Mouse (Mus musculus): ENCODE results near the gene Elovl6. TPM values are rescaled to one million over a fixed set of nuclear protein-coding genes. Genes with fewer than 3 reads are reported as not detected.

Elovl6 gene
- polyA plus RNA-seq, 1 experiment from 2014 or later = 4.1 TPM

- TF ChIP-seq EP300 (IDR thresholded peaks at IDR 0.05) (no peak), CTCF (IDR thresholded peaks at IDR 0.05) (no peak)
- Histone ChIP-seq H3K27ac (ENCODE audit: low read length) (no peak overlapping the region), H3K4me2 (replicated peaks; ENCODE audit: low read depth, low read length) (no peak overlapping the region), H3K9ac (replicated peaks; ENCODE audit: low read depth) (no peak overlapping the region), H3K36me3 (ENCODE audit: insufficient read depth, low read length) (no peaks in the 10 kb centered on the region), H3K4me1 (ENCODE audit: insufficient read depth, low read depth, low read length) (no peaks in the 10 kb centered on the region), H3K9me3 (ENCODE audit: low read length) (no peaks in the 10 kb centered on the region), H3K4me3 (ENCODE audit: low read depth, low read length) (no peak overlapping the region), H3K27me3 (replicated peaks; ENCODE audit: insufficient read depth, low read length) (peaks cover 6% of the 10 kb centered on the region; the same call in 1 of the 2 replicates)
- DNase-seq (ENCODE audit: low spot score) = peak; percentile 56
- 73% methylated on average over 25 of the region's 25 CpGs for WGBS
- ATAC-seq = peak; percentile 28; the same call in 1 of the 2 replicates
These were observed 80.3 kb downstream of the Elovl6 start for GRCm38 (mm10) chr3:129612311-129613097.

GRCm38 (mm10) chr3:129613756-129614155 lies 81.6 kb downstream of the Elovl6 start:
- no peaks in the 10 kb centered on the region for H3K9me3 ChIP-seq (ENCODE audit: low read length)
- TF ChIP-seq CTCF (IDR thresholded peaks at IDR 0.05) = no peak
- TF ChIP-seq EP300 (IDR thresholded peaks at IDR 0.05) = no peak
- no peak overlapping the region for H3K4me3 ChIP-seq (ENCODE audit: low read depth, low read length)
- ATAC-seq = no peak
- peaks cover 9% of the 10 kb centered on the region; the same call in 1 of the 2 replicates for H3K27me3 ChIP-seq (replicated peaks; ENCODE audit: insufficient read depth, low read length)
- no peaks in the 10 kb centered on the region for H3K4me1 ChIP-seq (ENCODE audit: insufficient read depth, low read depth, low read length)
- WGBS = 87% methylated on average over 7 of the region's 7 CpGs
- H3K27ac ChIP-seq (ENCODE audit: low read length) = no peak overlapping the region
- no peak overlapping the region for H3K9ac ChIP-seq (replicated peaks; ENCODE audit: low read depth)
- H3K36me3 ChIP-seq (ENCODE audit: insufficient read depth, low read length) = no peaks in the 10 kb centered on the region
- H3K4me2 ChIP-seq (replicated peaks; ENCODE audit: low read depth, low read length) = no peak overlapping the region
- no peak for DNase-seq (ENCODE audit: low spot score)

GRCm38 (mm10) chr3:129614216-129614615 lies 82.1 kb downstream of the Elovl6 start:
- no peak for DNase-seq (ENCODE audit: low spot score)
- Histone ChIP-seq H3K9ac (replicated peaks; ENCODE audit: low read depth) (no peak overlapping the region), H3K27ac (ENCODE audit: low read length) (no peak overlapping the region), H3K27me3 (replicated peaks; ENCODE audit: insufficient read depth, low read length) (peaks cover 10% of the 10 kb centered on the region; the same call in 1 of the 2 replicates), H3K4me2 (replicated peaks; ENCODE audit: low read depth, low read length) (no peak overlapping the region), H3K36me3 (ENCODE audit: insufficient read depth, low read length) (no peaks in the 10 kb centered on the region), H3K4me1 (ENCODE audit: insufficient read depth, low read depth, low read length) (no peaks in the 10 kb centered on the region), H3K9me3 (ENCODE audit: low read length) (no peaks in the 10 kb centered on the region), H3K4me3 (ENCODE audit: low read depth, low read length) (no peak overlapping the region)
- TF ChIP-seq CTCF (IDR thresholded peaks at IDR 0.05) (no peak), EP300 (IDR thresholded peaks at IDR 0.05) (no peak)
- ATAC-seq = no peak
- WGBS = 83% methylated on average over 2 of the region's 2 CpGs

- H3K4me1 ChIP-seq (ENCODE audit: insufficient read depth, low read depth, low read length) = no peaks in the 10 kb centered on the region
- 63% methylated on average over 11 of the region's 11 CpGs for WGBS
- no peak for TF ChIP-seq EP300 (IDR thresholded peaks at IDR 0.05)
- no peak for TF ChIP-seq CTCF (IDR thresholded peaks at IDR 0.05)
- ATAC-seq (no peak), DNase-seq (ENCODE audit: low spot score) (no peak)
- H3K4me3 ChIP-seq (ENCODE audit: low read depth, low read length) = no peak overlapping the region
- no peaks in the 10 kb centered on the region for H3K36me3 ChIP-seq (ENCODE audit: insufficient read depth, low read length)
- H3K27ac ChIP-seq (ENCODE audit: low read length) = no peak overlapping the region
- H3K9ac ChIP-seq (replicated peaks; ENCODE audit: low read depth) = no peak overlapping the region
- no peaks in the 10 kb centered on the region for H3K9me3 ChIP-seq (ENCODE audit: low read length)
- H3K4me2 ChIP-seq (replicated peaks; ENCODE audit: low read depth, low read length) = no peak overlapping the region
- H3K27me3 ChIP-seq (replicated peaks; ENCODE audit: insufficient read depth, low read length) = peaks cover 16% of the 10 kb centered on the region; the same call in 1 of the 2 replicates
These were observed 85.3 kb downstream of the Elovl6 start for GRCm38 (mm10) chr3:129617450-129617849.

- no peak for DNase-seq (ENCODE audit: low spot score)
- peaks cover 16% of the 10 kb centered on the region; the same call in 1 of the 2 replicates for H3K27me3 ChIP-seq (replicated peaks; ENCODE audit: insufficient read depth, low read length)
- no peaks in the 10 kb centered on the region for H3K36me3 ChIP-seq (ENCODE audit: insufficient read depth, low read length)
- 57% methylated on average over 16 of the region's 16 CpGs for WGBS
- H3K27ac ChIP-seq (ENCODE audit: low read length) = no peak overlapping the region
- no peaks in the 10 kb centered on the region for H3K4me1 ChIP-seq (ENCODE audit: insufficient read depth, low read depth, low read length)
- no peak overlapping the region for H3K9ac ChIP-seq (replicated peaks; ENCODE audit: low read depth)
- no peak overlapping the region for H3K4me3 ChIP-seq (ENCODE audit: low read depth, low read length)
- TF ChIP-seq EP300 (IDR thresholded peaks at IDR 0.05) (no peak), CTCF (IDR thresholded peaks at IDR 0.05) (no peak)
- ATAC-seq = no peak
- no peak overlapping the region for H3K4me2 ChIP-seq (replicated peaks; ENCODE audit: low read depth, low read length)
- H3K9me3 ChIP-seq (ENCODE audit: low read length) = no peaks in the 10 kb centered on the region
These were observed 87.1 kb downstream of the Elovl6 start for GRCm38 (mm10) chr3:129619194-129619775.

GRCm38 (mm10) chr3:129620802-129621201 lies 88.6 kb downstream of the Elovl6 start:
- Histone ChIP-seq H3K4me2 (replicated peaks; ENCODE audit: low read depth, low read length) (no peak overlapping the region), H3K27ac (ENCODE audit: low read length) (no peak overlapping the region), H3K9me3 (ENCODE audit: low read length) (no peaks in the 10 kb centered on the region), H3K36me3 (ENCODE audit: insufficient read depth, low read length) (no peaks in the 10 kb centered on the region), H3K4me3 (ENCODE audit: low read depth, low read length) (no peak overlapping the region), H3K4me1 (ENCODE audit: insufficient read depth, low read depth, low read length) (no peaks in the 10 kb centered on the region), H3K27me3 (replicated peaks; ENCODE audit: insufficient read depth, low read length) (peaks cover 16% of the 10 kb centered on the region; the same call in 1 of the 2 replicates), H3K9ac (replicated peaks; ENCODE audit: low read depth) (no peak overlapping the region)
- DNase-seq (ENCODE audit: low spot score) = peak; percentile 77
- peak; percentile 85 for ATAC-seq
- WGBS = 62% methylated on average over 3 of the region's 3 CpGs
- TF ChIP-seq EP300 (IDR thresholded peaks at IDR 0.05) = peak; percentile 84
- TF ChIP-seq CTCF (IDR thresholded peaks at IDR 0.05) = no peak
